Mouse (Mus musculus) C3H10T1/2 (cell line): ENCODE data around the gene Ift20. TPM values are rescaled to one million over a fixed set of nuclear protein-coding genes. Genes with fewer than 3 reads are reported as not detected.

Experiments
- polyA plus RNA-seq, 2 experiments: library from polyadenylated mRNA; unstranded; fragments of >200 nt; fragmentation: generic; extraction: Trizol; gene quantifications; one replicate each; pipeline ENCODE4 v1.2.1; 2012; ENCODE audit warnings: missing spikeins in 2 of 2

Ift20 gene
- 10 to 100 TPM; 13.1 to 95.5 TPM for polyA plus RNA-seq

GRCm38 (mm10) chr11:78536080-78536689 is at the start of gene Ift20, which contains the start of gene Tnfaip1:
Gene Ift20 (plus strand): TSS chr11:78536361.
Gene Tnfaip1 (minus strand): TSS chr11:78536332.

DNA sequence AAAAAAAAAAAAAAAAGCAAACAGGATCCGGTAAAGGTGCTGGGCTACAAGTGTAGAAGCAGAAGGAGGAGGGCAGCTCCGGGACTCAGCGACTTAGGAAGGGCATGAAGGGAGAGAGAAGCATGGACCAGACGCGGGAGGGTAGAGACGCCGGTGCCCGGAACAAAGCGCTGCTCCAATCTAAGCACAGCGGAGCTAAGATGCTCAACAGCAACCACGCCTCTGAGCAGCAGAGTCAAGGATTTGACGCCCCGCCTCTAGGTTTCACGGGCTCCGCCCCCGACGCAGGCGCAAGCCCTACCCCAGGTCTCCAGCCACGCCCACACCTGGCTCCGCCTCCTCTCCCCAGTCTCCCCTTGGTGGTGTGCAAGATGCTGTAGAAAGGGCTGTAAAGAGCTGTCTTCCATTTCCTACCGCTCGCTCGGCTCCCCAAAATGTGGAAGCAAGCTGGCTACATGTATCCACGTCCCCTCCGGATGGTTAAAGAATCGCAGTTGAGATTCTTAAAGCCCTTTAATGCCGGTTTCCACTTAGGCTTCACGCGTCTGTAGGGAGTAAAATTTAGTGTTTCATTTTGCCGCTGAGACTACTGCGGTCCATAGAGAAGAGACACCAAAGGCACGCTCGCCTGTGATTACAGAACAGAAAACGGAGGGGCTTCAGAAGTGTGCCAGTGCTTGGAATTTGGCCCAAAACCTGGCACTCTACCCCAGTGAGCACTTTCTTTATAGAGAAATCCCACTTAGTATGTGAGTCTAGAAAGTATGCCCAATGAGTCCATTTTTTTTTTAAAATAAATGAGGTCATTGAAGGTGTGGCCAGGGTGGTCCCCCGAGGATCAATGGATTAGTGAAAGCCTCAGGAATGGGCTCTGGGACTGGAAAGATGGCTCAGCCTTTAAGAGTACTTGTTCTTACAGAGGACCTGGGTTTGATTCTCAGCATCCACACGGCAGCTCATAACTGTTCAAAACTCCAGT is 38.3 kb upstream of the Ift20 start, which contains the start of gene Sarm1:
Gene Sarm1, minus strand, starts transcription at position 211 of the 979 bp plus-strand sequence.

DNA sequence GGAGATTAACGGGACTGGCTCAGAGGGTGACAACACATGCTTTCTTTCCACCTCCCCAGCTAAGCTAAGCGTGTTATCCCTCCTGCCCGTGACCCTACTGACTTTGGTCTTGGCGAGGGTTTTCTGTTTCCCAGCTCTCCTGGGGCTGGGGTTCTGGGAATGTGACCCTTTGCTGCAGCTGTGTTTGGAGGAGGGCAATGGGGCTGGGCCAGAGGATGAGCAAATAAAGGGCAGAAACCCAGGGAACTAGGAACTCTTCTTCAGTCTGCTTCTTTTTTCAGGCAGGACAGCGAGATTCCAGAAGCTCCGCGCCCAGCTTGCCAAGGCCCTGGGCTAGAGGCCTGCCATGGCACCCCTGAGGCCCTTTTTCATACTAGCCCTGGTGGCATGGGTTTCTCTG is 37.2 kb upstream of the Ift20 start, which contains the start of gene Vtn:
Gene Vtn, plus strand, starts transcription at position 88 of the 400 bp plus-strand sequence.

GRCm38 (mm10) chr11:78502909-78503650 is 33.1 kb upstream of the Ift20 start, which contains the start of gene Sebox:
Gene Sebox (plus strand): TSS chr11:78503447.

GRCm38 (mm10) chr11:78512025-78512957 is 23.9 kb upstream of the Ift20 start, which contains the start of the genes Tmem199 and Poldip2:
Gene Tmem199 (minus strand): TSS chr11:78512172.
Gene Poldip2 (plus strand): TSS chr11:78512193.

DNA sequence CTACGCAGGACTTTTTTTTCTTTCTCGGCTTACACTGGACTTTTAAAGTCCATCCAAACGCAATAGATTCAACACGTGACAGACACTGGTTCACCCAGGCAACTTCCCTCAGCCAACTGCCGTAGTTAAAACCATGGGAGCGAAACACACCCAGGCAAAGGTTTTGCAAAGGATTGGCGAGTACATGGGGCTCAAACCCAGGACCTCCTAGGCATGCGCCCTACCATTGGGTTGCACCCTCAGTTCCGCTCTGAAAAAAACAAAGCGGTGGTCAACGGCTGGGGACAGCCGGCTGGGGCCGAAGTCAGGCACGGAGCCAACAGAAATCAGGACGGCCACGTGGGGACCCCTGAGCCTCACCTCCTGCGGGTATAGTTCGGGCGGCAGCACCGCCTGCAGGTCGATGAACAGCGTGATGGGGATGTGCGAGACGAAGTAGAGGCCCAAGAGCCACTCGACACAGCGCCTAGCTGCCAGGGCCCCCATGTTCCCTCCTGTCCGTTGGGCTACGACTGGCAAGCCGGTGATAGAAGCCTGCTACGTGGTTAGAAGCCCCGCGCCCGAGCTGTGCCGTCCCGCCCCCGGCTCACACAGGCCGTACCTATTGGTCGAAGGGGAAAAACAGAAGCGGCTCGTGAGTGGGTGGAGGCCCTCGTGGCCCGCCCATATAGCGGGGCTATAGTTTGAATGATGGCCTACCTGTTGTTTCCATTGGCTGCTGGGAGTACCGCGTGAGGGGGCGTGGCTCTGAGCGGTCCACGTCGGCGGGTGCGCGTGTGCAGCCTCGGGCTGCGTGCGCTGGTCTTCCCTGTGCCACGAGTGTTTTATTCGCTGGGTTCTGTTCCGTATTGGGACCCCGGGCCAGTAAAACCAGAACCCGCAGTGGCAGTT is 14.3 kb downstream of the Ift20 start, which contains the start of gene Tmem97:
Gene Tmem97, minus strand, starts transcription at position 610 of the 891 bp plus-strand sequence.

Other genes with a start within 250 kb of the Ift20 start
- gene BC030499, start 245.5 kb upstream of the Ift20 start, polyA plus RNA-seq, result under 1 TPM in 1 of 2 experiments, not detected in 1; 0.22 TPM
- 10 to 100 TPM in 1 of 2 experiments, 1 to 10 TPM in 1; 8.1 to 38.0 TPM for gene Spag5, start 234.8 kb upstream of the Ift20 start, polyA plus RNA-seq
- gene Aldoc, start 213.4 kb upstream of the Ift20 start, polyA plus RNA-seq, result under 1 TPM; 0.09 to 0.91 TPM
- 10 to 100 TPM; 30.3 to 84.7 TPM for gene Pigs, start 207.9 kb upstream of the Ift20 start, polyA plus RNA-seq
- gene Unc119, start 192.9 kb upstream of the Ift20 start, polyA plus RNA-seq, result 10 to 100 TPM; 22.4 to 75.8 TPM
- gene Foxn1, start 149.8 kb upstream of the Ift20 start, polyA plus RNA-seq, result under 1 TPM; 0.02 to 0.05 TPM
- gene Slc13a2, start 114.1 kb upstream of the Ift20 start, polyA plus RNA-seq, result not detected
- gene Slc46a1, start 70.7 kb upstream of the Ift20 start, polyA plus RNA-seq, result 10 to 100 TPM; 10.1 to 12.5 TPM
- 1 to 10 TPM in 1 of 2 experiments, under 1 TPM in 1; 0.87 to 3.5 TPM for gene Sarm1, start 38.6 kb upstream of the Ift20 start, polyA plus RNA-seq
- gene Vtn, start 37.3 kb upstream of the Ift20 start, polyA plus RNA-seq, result under 1 TPM in 1 of 2 experiments, not detected in 1; 0.09 TPM
- gene Sebox, start 32.9 kb upstream of the Ift20 start, polyA plus RNA-seq, result not detected
- 10 to 100 TPM; 10.3 to 14.8 TPM for gene Tmem199, start 24.2 kb upstream of the Ift20 start, polyA plus RNA-seq
- gene Poldip2, start 24.2 kb upstream of the Ift20 start, polyA plus RNA-seq, result 100 to 1,000 TPM in 1 of 2 experiments, 10 to 100 TPM in 1; 95.3 to 100 TPM
- gene Tnfaip1, start within 50 bp of the Ift20 start, polyA plus RNA-seq, result 10 to 100 TPM; 42.0 to 44.5 TPM
- gene Tmem97, start 14.4 kb downstream of the Ift20 start, polyA plus RNA-seq, result 100 to 1,000 TPM in 1 of 2 experiments, 10 to 100 TPM in 1; 50.5 to 224 TPM
- 1 to 10 TPM in 1 of 2 experiments, under 1 TPM in 1; 0.77 to 2.7 TPM for gene Nlk, start 161.0 kb downstream of the Ift20 start, polyA plus RNA-seq
- 10 to 100 TPM; 22.7 to 43.2 TPM for gene Ccnq, start 215.4 kb downstream of the Ift20 start, polyA plus RNA-seq